Mouse (Mus musculus) erythroblast, embryonic 14.5 days (primary cell): ENCODE results near the gene Nln. TPM values are rescaled to one million over a fixed set of nuclear protein-coding genes. Genes with fewer than 3 reads are reported as not detected.

Experiments used
- H3K27me3 ChIP-seq: 2 replicates; pipeline ENCODE4 v1.6.1; 2012; ENCODE audit warnings: inconsistent platforms; ENCODE audit not compliant: control insufficient read depth
- H3K36me3 ChIP-seq: 2 replicates; pipeline ENCODE4 v1.6.1; 2012; ENCODE audit warnings: mild to moderate bottlenecking, inconsistent platforms; ENCODE audit not compliant: control insufficient read depth
- H3K4me1 ChIP-seq: 2 replicates; pipeline ENCODE4 v1.6.1; 2012; ENCODE audit warnings: inconsistent platforms; ENCODE audit not compliant: control insufficient read depth
- H3K4me3 ChIP-seq: replicated peaks from 2 replicates; pipeline ENCODE3; 2012; ENCODE audit warnings: moderate library complexity, mild to moderate bottlenecking, inconsistent platforms
- H3K9me3 ChIP-seq: 2 replicates; pipeline ENCODE4 v1.6.1; 2012; ENCODE audit warnings: low read length, inconsistent platforms, mixed read lengths; ENCODE audit not compliant: control insufficient read depth
- GATA1 ChIP-seq: IDR thresholded peaks from 2 replicates; pipeline ENCODE4 v1.6.1; 2012; ENCODE audit warnings: low read length, inconsistent platforms, mixed read lengths
- TAL1 ChIP-seq: IDR thresholded peaks from 3 replicates; pipeline ENCODE4 v1.6.1; 2012; ENCODE audit warnings: low read length, inconsistent platforms, mixed read lengths
- polyA plus RNA-seq: library from polyadenylated mRNA; stranded (reverse); fragments of >175 nt; gene quantifications from 2 replicates; pipeline ENCODE4 v1.2.3, GENCODE M21; 2012

Nln gene
- polyA plus RNA-seq, 1 experiment: 0.18 TPM

DNA sequence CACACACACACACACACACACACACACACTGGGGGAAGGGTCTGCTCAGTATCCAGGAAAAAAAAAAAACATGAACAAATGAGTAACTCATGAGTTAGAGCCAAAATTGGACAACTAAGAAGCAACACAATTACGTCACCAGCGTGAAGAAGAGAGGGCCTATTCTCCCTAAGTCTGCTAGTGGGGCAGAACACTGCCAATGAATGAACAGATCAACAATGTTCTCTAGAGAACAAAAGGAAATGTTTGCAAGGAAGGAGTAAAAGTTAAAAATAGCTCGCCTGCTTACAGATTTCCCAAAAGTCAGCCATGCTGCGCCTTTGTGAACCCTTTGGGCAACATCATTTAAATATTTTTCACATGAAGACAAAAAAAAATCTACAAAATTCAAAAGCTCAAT, 69.6 kb downstream of the Nln start:
- H3K27me3 ChIP-seq: no peaks in the 10 kb centered on the region
- H3K4me1 ChIP-seq: peaks cover 29% of the 10 kb centered on the region
- no peak for TF ChIP-seq GATA1
- TF ChIP-seq TAL1: no peak
- no peaks in the 10 kb centered on the region for H3K9me3 ChIP-seq
- no peaks in the 10 kb centered on the region for H3K36me3 ChIP-seq
- no peak overlapping the region for H3K4me3 ChIP-seq

- TF ChIP-seq TAL1 (no peak), GATA1 (no peak)
- H3K4me1 ChIP-seq: peaks cover 24% of the 10 kb centered on the region
- no peaks in the 10 kb centered on the region for H3K9me3 ChIP-seq
- no peaks in the 10 kb centered on the region for H3K27me3 ChIP-seq
- H3K4me3 ChIP-seq: no peak overlapping the region
- no peaks in the 10 kb centered on the region; the same call in 1 of the 2 replicates for H3K36me3 ChIP-seq
Measured at GRCm38 (mm10) chr13:104038891-104039290, 70.5 kb downstream of the Nln start.

DNA sequence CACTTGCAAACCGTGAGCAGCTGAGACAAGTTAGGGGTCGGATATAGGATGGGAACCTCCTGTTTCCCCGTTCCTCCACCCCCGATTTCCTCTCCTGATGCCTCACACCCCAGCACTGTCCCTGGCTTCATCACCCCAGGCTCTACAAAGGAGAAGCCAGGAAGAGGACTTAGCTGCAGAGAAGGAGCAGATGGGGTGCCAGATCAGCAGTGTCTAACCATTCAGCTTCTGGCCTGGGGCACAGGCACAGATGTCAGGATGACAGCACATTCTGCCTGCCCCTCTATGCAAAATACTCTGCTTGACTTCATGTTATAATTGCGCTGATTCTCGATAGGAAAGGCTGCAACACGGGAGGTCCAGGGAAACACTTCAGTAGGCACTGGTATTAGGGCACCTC, 71.1 kb downstream of the Nln start:
- TF ChIP-seq GATA1 (no peak), TAL1 (no peak)
- H3K9me3 ChIP-seq: no peaks in the 10 kb centered on the region
- H3K36me3 ChIP-seq: no peaks in the 10 kb centered on the region; the same call in 1 of the 2 replicates
- H3K27me3 ChIP-seq: no peaks in the 10 kb centered on the region
- H3K4me1 ChIP-seq: peaks cover 24% of the 10 kb centered on the region
- H3K4me3 ChIP-seq: no peak overlapping the region

- H3K9me3 ChIP-seq: no peaks in the 10 kb centered on the region
- no peaks in the 10 kb centered on the region for H3K27me3 ChIP-seq
- TF ChIP-seq TAL1 (no peak), GATA1 (no peak)
- no peak overlapping the region for H3K4me3 ChIP-seq
- no peaks in the 10 kb centered on the region; the same call in 1 of the 2 replicates for H3K36me3 ChIP-seq
- peaks cover 24% of the 10 kb centered on the region for H3K4me1 ChIP-seq
Measured at GRCm38 (mm10) chr13:104037531-104038290, 71.7 kb downstream of the Nln start.

- Histone ChIP-seq H3K27me3 (no peaks in the 10 kb centered on the region), H3K9me3 (no peaks in the 10 kb centered on the region), H3K36me3 (peaks cover 2% of the 10 kb centered on the region; the same call in 1 of the 2 replicates), H3K4me1 (peaks cover 25% of the 10 kb centered on the region), H3K4me3 (no peak overlapping the region)
- TF ChIP-seq TAL1 (no peak), GATA1 (no peak)
Measured at GRCm38 (mm10) chr13:104036494-104037290, 72.7 kb downstream of the Nln start.

DNA sequence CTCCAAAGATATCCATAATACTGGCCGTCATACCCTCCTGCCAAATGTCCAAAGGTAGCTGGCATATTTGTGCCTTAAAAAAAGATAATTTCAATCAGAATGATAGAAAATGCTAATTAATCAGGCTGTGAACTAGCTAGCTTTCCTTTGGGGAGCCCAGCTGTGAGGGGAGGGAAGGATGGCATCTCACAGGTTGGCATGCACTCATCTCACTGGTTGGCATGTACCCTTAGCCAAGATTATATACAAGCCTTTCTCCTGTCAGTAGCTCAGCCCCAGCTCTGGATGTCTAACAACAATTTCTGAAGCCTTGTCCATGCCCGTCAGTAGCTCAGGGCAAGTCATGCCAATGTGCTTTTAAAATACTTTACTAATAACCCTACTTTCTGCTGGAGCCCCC, 73.8 kb downstream of the Nln start:
- Histone ChIP-seq H3K27me3 (no peaks in the 10 kb centered on the region), H3K36me3 (peaks cover 3% of the 10 kb centered on the region; the same call in 1 of the 2 replicates), H3K9me3 (no peaks in the 10 kb centered on the region), H3K4me1 (peaks cover 16% of the 10 kb centered on the region), H3K4me3 (no peak overlapping the region)
- TF ChIP-seq TAL1 (no peak), GATA1 (no peak)

DNA sequence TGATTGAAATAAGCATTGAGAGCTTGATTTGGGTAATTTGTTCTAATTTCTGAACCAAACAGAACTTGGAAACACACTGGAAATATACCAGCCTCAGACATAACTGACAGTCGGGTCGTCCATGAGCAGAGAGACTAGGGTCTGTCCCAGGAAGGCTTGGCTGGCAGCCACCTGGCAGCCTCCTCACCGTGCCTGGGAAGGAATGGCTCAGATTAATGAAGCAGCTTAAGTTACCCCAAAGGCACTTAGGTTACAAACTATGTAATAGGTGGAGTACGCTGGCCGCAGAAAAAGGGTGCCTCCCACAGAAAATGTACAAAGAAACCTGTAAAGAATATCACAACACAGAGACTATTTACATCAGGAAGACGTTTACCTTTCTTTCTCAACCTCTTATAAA, 74.6 kb downstream of the Nln start:
- Histone ChIP-seq H3K4me1 (peaks cover 17% of the 10 kb centered on the region), H3K36me3 (peaks cover 3% of the 10 kb centered on the region; the same call in 1 of the 2 replicates)

DNA sequence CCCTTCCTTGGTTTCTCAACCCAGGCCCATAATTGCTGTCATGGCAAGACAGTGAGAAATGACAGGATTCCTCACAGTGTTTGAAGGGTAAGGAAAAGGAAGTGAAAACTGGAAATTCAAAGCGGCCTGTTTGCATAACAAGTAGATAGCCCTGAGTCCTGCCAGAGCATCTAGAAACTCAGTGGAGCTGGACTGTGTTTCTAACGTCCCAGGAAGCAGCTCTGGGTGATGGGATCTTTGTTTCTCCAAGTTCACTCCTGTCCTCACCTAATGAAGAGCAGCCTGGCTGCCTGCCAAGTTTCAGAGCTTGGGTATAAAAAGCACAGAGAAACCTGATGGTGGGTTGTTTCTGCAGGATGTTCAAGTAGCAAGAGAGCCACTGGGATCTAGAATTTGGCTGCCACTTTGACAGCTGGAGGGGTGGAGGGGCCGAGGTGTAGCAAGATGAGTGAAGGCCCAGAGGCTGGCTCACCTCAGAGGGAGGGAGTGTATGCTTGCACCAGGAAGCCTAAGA, 76.7 kb downstream of the Nln start:
- H3K36me3 ChIP-seq: peaks cover 3% of the 10 kb centered on the region; the same call in 1 of the 2 replicates
- H3K4me3 ChIP-seq: no peak overlapping the region
- no peaks in the 10 kb centered on the region for H3K9me3 ChIP-seq
- H3K4me1 ChIP-seq: peaks cover 28% of the 10 kb centered on the region
- no peaks in the 10 kb centered on the region for H3K27me3 ChIP-seq
- TF ChIP-seq GATA1: no peak
- TF ChIP-seq TAL1: no peak

More for the DNA sequence above, 74.6 kb downstream of the Nln start:
- no peaks in the 10 kb centered on the region for H3K27me3 ChIP-seq
- no peak overlapping the region for H3K4me3 ChIP-seq
- TF ChIP-seq TAL1: no peak
- no peak for TF ChIP-seq GATA1
- no peaks in the 10 kb centered on the region for H3K9me3 ChIP-seq

- no peaks in the 10 kb centered on the region for H3K27me3 ChIP-seq
- H3K4me1 ChIP-seq: peaks cover 25% of the 10 kb centered on the region
- peaks cover 3% of the 10 kb centered on the region; the same call in 1 of the 2 replicates for H3K36me3 ChIP-seq
- no peak for TF ChIP-seq GATA1
- TF ChIP-seq TAL1: no peak
- no peaks in the 10 kb centered on the region for H3K9me3 ChIP-seq
- no peak overlapping the region for H3K4me3 ChIP-seq
Measured at GRCm38 (mm10) chr13:104031821-104032331, 77.5 kb downstream of the Nln start.
